Mouse (Mus musculus) midbrain, postnatal 0 days (tissue): ENCODE data around the gene Ubn1. TPM values are rescaled to one million over a fixed set of nuclear protein-coding genes. Genes with fewer than 3 reads are reported as not detected.
A peak's percentile ranks its signal among the peaks of the same experiment; 100 is the strongest.

Experiments used
- ATAC-seq: fragments of 200-750 bp; cut with Nextera tagmentation; 2 replicates; pipeline ENCODE4 v1.8.0; 2017; ENCODE audit warnings: moderate number of reproducible peaks, mild to moderate bottlenecking, moderate TSS enrichment, moderate library complexity; ENCODE audit not compliant: low FRiP score
- DNase-seq: peaks from one replicate; pipeline ENCODE4 v3.0.0-alpha.2; 2015; ENCODE audit warnings: low spot score
- H3K27ac ChIP-seq: fragments of 300-500 bp; sonication (generic); 2 replicates; pipeline ENCODE4 v1.5.1; 2014; ENCODE audit warnings: low read depth, mild to moderate bottlenecking, low read length, mixed read lengths
- H3K27me3 ChIP-seq: fragments of 300-500 bp; sonication (generic); 2 replicates; pipeline ENCODE4 v1.6.1; 2014; ENCODE audit warnings: low read length, control low read depth, mixed read lengths; ENCODE audit not compliant: insufficient read depth
- H3K36me3 ChIP-seq: fragments of 300-500 bp; sonication (generic); 2 replicates; pipeline ENCODE4 v1.6.1; 2014; ENCODE audit warnings: low read length, control low read depth, mixed read lengths; ENCODE audit not compliant: insufficient read depth
- H3K4me1 ChIP-seq: fragments of 300-500 bp; sonication (generic); 2 replicates; pipeline ENCODE4 v1.6.1; 2014; ENCODE audit warnings: mild to moderate bottlenecking, control low read depth, antibody characterized with exemption, low read length, mixed read lengths; ENCODE audit not compliant: insufficient read depth
- H3K4me2 ChIP-seq: fragments of 300-500 bp; sonication (generic); 2 replicates; pipeline ENCODE4 v1.6.1; 2014; ENCODE audit warnings: low read depth, mild to moderate bottlenecking, low read length, mixed read lengths; ENCODE audit not compliant: poor library complexity, severe bottlenecking
- H3K4me3 ChIP-seq: fragments of 300-500 bp; sonication (generic); 2 replicates; pipeline ENCODE4 v1.5.1; 2014; ENCODE audit warnings: low read depth, mild to moderate bottlenecking, low read length, moderate library complexity
- H3K9ac ChIP-seq: fragments of 300-500 bp; sonication (generic); replicated peaks from 2 replicates; pipeline ENCODE4 v1.6.1; 2014; ENCODE audit warnings: mild to moderate bottlenecking, low read length, moderate library complexity, mixed read lengths; ENCODE audit not compliant: poor library complexity, severe bottlenecking
- H3K9me3 ChIP-seq: fragments of 300-500 bp; sonication (generic); 2 replicates; pipeline ENCODE4 v1.6.1; 2016; ENCODE audit warnings: low read length, control low read depth
- CTCF ChIP-seq: IDR thresholded peaks from 2 replicates; pipeline ENCODE4 v1.5.1; 2016; ENCODE audit warnings: antibody characterized with exemption, mild to moderate bottlenecking
- WGBS: fragments of 180-500 bp; shearing (Covaris S2); extraction: QIAGEN DNeasy Blood & Tissue Kit; methylation state at CpG from one replicate; pipeline ENCODE4 v1.1.7; 2014; 5-methylcytosine and 5-hydroxymethylcytosine counted together
- polyA plus RNA-seq: library from polyadenylated mRNA; unstranded; fragments of >200 nt; fragmentation: Nextera tagmentation; extraction: Ambion mirVana; gene quantifications from 2 replicates; pipeline ENCODE4 v1.2.1, GENCODE M21; 2015
- total RNA-seq: library from RNA; depleted of rRNA; stranded (reverse); fragments of >200 nt; gene quantifications from 2 replicates; pipeline ENCODE4 v1.2.3, GENCODE M21; 2014

The Ubn1 gene
- total and polyA plus RNA-seq, 2 experiments from 2014 or later: 7.0 to 28.4 TPM

DNA sequence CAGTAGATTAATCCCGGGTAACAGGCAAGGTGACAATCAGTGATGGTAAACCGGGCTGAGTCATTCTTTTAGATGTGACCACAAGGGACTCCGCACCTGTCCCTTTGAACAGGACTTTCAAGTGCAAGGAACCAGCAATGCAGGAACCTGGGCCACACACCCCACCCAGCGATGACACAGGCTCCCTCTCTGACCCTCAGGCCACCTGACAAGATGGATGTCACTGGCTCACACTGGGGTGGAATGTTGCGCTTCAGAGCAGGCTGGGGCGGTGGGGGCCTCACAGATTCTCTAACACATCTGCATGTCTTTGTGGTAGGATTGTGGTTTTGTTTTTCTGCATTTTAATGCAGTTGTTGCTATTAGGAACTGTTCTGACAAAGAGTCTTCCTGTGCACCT, 73.6 kb downstream of the Ubn1 start:
- no peaks in the 10 kb centered on the region for H3K9me3 ChIP-seq
- H3K27ac ChIP-seq: no peak overlapping the region
- no peak for DNase-seq
- no peak overlapping the region for H3K9ac ChIP-seq
- TF ChIP-seq CTCF: no peak
- WGBS: 82% methylated on average over 6 of the region's 6 CpGs
- no peaks in the 10 kb centered on the region for H3K36me3 ChIP-seq
- H3K4me1 ChIP-seq: no peaks in the 10 kb centered on the region
- no peak for ATAC-seq
- no peak overlapping the region for H3K4me3 ChIP-seq
- H3K4me2 ChIP-seq: no peak overlapping the region
- H3K27me3 ChIP-seq: no peaks in the 10 kb centered on the region; the same call in 1 of the 2 replicates

DNA sequence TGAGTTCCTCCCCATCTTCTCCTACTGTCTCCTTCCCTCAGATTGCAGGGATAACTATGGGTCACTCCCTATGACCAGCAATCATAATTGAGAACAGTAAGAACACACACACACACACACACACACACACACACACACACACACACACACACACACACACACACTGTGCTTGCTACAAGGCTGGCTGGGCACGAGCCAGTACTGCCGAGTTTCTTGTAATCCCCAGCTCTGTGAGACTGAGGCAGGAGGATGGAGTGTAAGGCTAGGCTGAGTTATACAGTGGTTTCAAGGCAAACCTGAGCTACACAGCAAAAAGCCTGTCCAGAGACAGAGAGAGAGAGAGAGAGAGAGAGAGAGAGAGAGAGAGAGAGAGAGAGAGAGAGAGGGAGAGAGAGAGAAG, 80.3 kb downstream of the Ubn1 start:
- no peak overlapping the region for H3K9ac ChIP-seq
- H3K36me3 ChIP-seq: no peaks in the 10 kb centered on the region
- no peaks in the 10 kb centered on the region for H3K9me3 ChIP-seq
- ATAC-seq (no peak), DNase-seq (no peak)
- no peak for TF ChIP-seq CTCF
- no peaks in the 10 kb centered on the region for H3K4me1 ChIP-seq
- H3K27ac ChIP-seq: no peak overlapping the region
- no peak overlapping the region for H3K4me2 ChIP-seq
- H3K27me3 ChIP-seq: peaks cover 52% of the 10 kb centered on the region
- H3K4me3 ChIP-seq: no peak overlapping the region
- WGBS: 29% methylated on average over 2 of the region's 2 CpGs

DNA sequence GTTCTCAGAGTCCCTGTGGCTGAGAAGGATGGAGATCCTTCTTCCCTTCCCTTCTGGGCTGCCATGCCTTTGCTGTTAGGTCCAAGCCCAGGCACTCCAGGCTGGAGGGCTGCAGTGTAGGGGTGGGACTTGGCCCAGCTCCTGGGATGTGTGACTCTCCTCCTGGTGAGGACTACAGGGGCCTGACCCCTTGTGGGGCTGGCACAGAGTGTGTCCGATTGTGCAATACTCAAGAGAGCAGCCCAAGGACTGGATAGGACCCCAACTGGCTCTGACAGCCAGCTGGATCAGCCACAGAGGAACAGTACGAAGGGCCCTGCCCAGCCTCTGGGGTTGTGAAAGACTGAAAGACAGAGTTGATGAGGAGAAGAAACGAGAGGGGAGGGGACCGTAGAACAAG, 80.9 kb downstream of the Ubn1 start:
- no peak overlapping the region for H3K9ac ChIP-seq
- DNase-seq (peak; percentile 17), ATAC-seq (no peak)
- H3K4me3 ChIP-seq: no peak overlapping the region
- H3K9me3 ChIP-seq: no peaks in the 10 kb centered on the region
- WGBS: 19% methylated on average over 4 of the region's 4 CpGs
- H3K4me2 ChIP-seq: no peak overlapping the region
- TF ChIP-seq CTCF: no peak
- no peaks in the 10 kb centered on the region for H3K4me1 ChIP-seq
- H3K36me3 ChIP-seq: no peaks in the 10 kb centered on the region
- H3K27ac ChIP-seq: no peak overlapping the region
- H3K27me3 ChIP-seq: peaks cover 52% of the 10 kb centered on the region

DNA sequence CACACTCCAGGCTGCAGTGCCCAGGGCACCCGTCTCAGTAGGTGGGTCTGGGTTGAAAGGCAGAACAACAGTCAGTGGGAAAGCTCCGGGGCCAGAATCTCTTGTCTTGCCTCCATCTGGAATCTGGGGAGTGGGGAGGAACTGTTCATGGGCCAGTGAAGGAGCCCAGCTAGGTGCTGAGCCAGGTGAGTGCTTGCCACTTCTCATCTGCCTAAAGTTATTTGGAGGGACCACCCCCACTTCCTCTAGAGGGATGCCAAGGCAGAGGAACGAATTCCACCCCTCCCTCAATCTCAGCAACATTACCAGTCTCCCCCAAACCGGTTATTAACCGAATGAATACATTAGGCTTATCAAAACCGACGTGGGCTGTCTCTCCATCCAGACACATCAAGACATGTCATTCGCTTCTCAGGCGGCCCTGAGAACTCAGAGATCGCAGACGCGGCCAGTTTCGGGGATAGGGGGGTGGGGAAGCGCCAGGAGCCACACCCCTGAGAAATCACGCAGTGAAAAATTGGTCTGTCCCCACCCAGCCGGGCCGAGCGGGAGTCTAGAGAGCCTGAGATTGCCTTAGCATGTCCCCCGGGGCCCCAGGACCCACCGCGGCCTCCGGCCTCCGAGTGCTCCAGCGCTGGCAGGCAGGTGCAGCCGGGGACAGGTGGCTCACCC, 81.5 kb downstream of the Ubn1 start:
- Histone ChIP-seq H3K4me3 (peak overlapping the region; percentile 32; the same call in 1 of the 2 replicates), H3K9me3 (no peaks in the 10 kb centered on the region), H3K36me3 (no peaks in the 10 kb centered on the region), H3K27ac (no peak overlapping the region), H3K27me3 (peaks cover 52% of the 10 kb centered on the region), H3K9ac (no peak overlapping the region), H3K4me2 (no peak overlapping the region), H3K4me1 (no peaks in the 10 kb centered on the region)
- DNase-seq (no peak), ATAC-seq (no peak)
- WGBS: 3% methylated on average over 25 of the region's 25 CpGs
- no peak for TF ChIP-seq CTCF

DNA sequence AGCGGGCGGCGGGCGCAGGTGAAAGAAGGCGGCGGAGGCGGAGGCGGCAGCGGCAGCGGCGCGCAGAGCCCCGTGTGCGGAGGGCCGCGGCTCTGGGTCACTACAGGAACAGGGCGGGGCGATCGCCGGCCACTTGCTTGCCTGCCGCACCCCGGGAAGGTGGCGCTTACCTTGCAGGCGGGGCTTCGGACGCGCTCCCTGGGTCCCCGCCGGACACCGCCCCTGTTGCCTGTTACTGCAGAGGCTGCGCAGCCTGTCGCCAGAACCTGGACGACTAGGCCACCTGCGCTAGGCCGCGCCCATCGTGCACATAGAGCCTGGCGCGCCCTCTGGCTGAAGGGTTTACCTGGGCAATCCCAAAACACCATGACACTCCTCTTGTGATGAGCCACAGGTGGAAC, 82.5 kb downstream of the Ubn1 start, which contains the start of gene Ppl:
Gene Ppl, minus strand, starts transcription at position 21 of the 401 bp plus-strand sequence.
- Histone ChIP-seq H3K4me2 (peak within 1 kb of the TSS; percentile 56), H3K27me3 (peaks cover 52% of the 10 kb centered on the region), H3K4me3 (peak within 1 kb of the TSS; percentile 32), H3K9me3 (no peaks in the 10 kb centered on the region), H3K27ac (no peak within 1 kb of the TSS), H3K4me1 (no peaks in the 10 kb centered on the region), H3K9ac (no peak within 1 kb of the TSS), H3K36me3 (no peaks in the 10 kb centered on the region)
- ATAC-seq (no peak), DNase-seq (no peak)
- 2% methylated on average over 30 of the region's 39 CpGs for WGBS
- TF ChIP-seq CTCF: peak; percentile 22

DNA sequence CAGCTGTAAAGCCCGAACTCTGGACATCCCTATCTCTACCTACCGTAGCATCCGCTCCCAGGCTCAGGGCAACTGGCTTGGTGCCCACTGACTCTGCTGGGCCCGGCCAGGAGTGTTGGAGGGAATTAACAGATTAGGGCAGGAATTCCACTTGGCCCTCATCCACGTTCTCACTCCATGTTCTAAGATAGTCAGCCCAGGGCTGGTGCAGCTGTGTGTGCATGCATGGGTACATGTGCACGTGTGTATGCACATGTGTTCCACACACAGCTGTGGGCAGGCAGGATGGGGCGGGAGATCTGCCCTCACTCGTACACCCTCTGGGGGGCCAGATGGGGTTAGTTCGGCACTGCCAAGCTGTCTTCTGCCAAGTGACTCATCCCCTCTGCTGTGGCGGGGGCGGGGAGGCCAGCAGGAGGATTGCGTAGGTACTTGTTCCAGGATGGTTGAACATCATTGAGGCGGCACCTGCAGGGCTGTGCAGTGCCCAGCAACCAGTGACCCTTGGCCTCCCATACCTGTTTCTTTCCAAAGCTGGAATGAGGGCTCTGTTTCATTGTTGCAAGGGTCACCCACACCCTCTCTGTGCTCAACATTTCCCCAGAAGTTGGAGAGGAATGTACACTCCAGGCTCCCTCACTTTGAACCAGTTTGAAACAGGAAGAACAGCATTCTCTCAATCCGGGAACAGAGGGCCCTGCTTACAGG, 84.9 kb downstream of the Ubn1 start:
- no peaks in the 10 kb centered on the region for H3K9me3 ChIP-seq
- H3K4me3 ChIP-seq: no peak overlapping the region
- H3K4me2 ChIP-seq: no peak overlapping the region
- no peak overlapping the region for H3K27ac ChIP-seq
- no peak for TF ChIP-seq CTCF
- H3K9ac ChIP-seq: no peak overlapping the region
- peak; percentile 10 for DNase-seq
- 76% methylated on average over 14 of the region's 14 CpGs for WGBS
- H3K27me3 ChIP-seq: peaks cover 45% of the 10 kb centered on the region
- no peaks in the 10 kb centered on the region for H3K36me3 ChIP-seq
- H3K4me1 ChIP-seq: no peaks in the 10 kb centered on the region
- ATAC-seq: no peak
